Mouse (Mus musculus): ENCODE measurements at regions not wholly inside any gene's neighbourhood (a gene's known extent, or its start where the extent isn't known, plus 50 kb on each side); places are given as distances from the start of the nearest gene placed in this dataset.

GRCm38 (mm10) chr3:35027898-35028297 is 377.7 kb downstream of the Sox2 start:
- no peak for TF ChIP-seq CTCF (IDR thresholded peaks at IDR 0.05)
- TF ChIP-seq EP300 (IDR thresholded peaks at IDR 0.05): no peak

Data from lung, postnatal 0 days (tissue).